Mouse (Mus musculus): ENCODE results near the gene Pcgf3. TPM values are rescaled to one million over a fixed set of nuclear protein-coding genes. Genes with fewer than 3 reads are reported as not detected.

Pcgf3 gene
- polyA plus RNA-seq, 1 experiment from 2014 or later: 24.0 TPM

GRCm38 (mm10) chr5:108450837-108451540, 10.0 kb upstream of the Pcgf3 start:
- WGBS: 84% methylated on average over 8 of the region's 8 CpGs
- H3K4me3 ChIP-seq: no peak overlapping the region
- H3K4me1 ChIP-seq (replicated peaks): no peaks in the 10 kb centered on the region; the same call in 1 of the 2 replicates
- no peak overlapping the region for H3K4me2 ChIP-seq
- no peaks in the 10 kb centered on the region for H3K36me3 ChIP-seq
- H3K9ac ChIP-seq: no peak overlapping the region
- no peaks in the 10 kb centered on the region for H3K9me3 ChIP-seq
- ATAC-seq (ENCODE audit: low FRiP score, low read depth): no peak
- H3K27ac ChIP-seq (replicated peaks): no peak overlapping the region
- H3K27me3 ChIP-seq: peaks cover 6% of the 10 kb centered on the region; the same call in 1 of the 2 replicates

GRCm38 (mm10) chr5:108451611-108452010, 9.4 kb upstream of the Pcgf3 start:
- Histone ChIP-seq H3K27me3 (peaks cover 6% of the 10 kb centered on the region; the same call in 1 of the 2 replicates), H3K4me2 (no peak overlapping the region), H3K9ac (no peak overlapping the region), H3K27ac (replicated peaks) (no peak overlapping the region), H3K4me1 (replicated peaks) (no peaks in the 10 kb centered on the region; the same call in 1 of the 2 replicates), H3K36me3 (no peaks in the 10 kb centered on the region), H3K9me3 (no peaks in the 10 kb centered on the region), H3K4me3 (no peak overlapping the region)
- ATAC-seq (ENCODE audit: low FRiP score, low read depth): no peak
- 85% methylated on average over 1 of the region's 1 CpGs for WGBS

- no peak for ATAC-seq (ENCODE audit: low FRiP score, low read depth)
- Histone ChIP-seq H3K4me3 (no peak overlapping the region), H3K9ac (no peak overlapping the region), H3K36me3 (no peaks in the 10 kb centered on the region), H3K4me1 (replicated peaks) (no peaks in the 10 kb centered on the region; the same call in 1 of the 2 replicates), H3K27ac (replicated peaks) (no peak overlapping the region), H3K27me3 (peaks cover 6% of the 10 kb centered on the region; the same call in 1 of the 2 replicates), H3K4me2 (no peak overlapping the region), H3K9me3 (no peaks in the 10 kb centered on the region)
- 96% methylated on average over 1 of the region's 1 CpGs for WGBS
These were observed 8.6 kb upstream of the Pcgf3 start for GRCm38 (mm10) chr5:108452422-108452821.

- H3K4me1 ChIP-seq (replicated peaks): no peaks in the 10 kb centered on the region
- H3K9me3 ChIP-seq: no peaks in the 10 kb centered on the region
- no peak overlapping the region for H3K4me2 ChIP-seq
- H3K27me3 ChIP-seq: peaks cover 15% of the 10 kb centered on the region; the same call in 1 of the 2 replicates
- H3K36me3 ChIP-seq: no peaks in the 10 kb centered on the region
- H3K9ac ChIP-seq: no peak overlapping the region
- H3K27ac ChIP-seq (replicated peaks): no peak overlapping the region
- 28% methylated on average over 3 of the region's 3 CpGs for WGBS
- no peak overlapping the region for H3K4me3 ChIP-seq
- ATAC-seq (ENCODE audit: low FRiP score, low read depth): no peak
These were observed 6.9 kb upstream of the Pcgf3 start for GRCm38 (mm10) chr5:108454094-108454493.

GRCm38 (mm10) chr5:108458706-108459105, 2.3 kb upstream of the Pcgf3 start:
- Histone ChIP-seq H3K4me1 (replicated peaks) (peaks cover 23% of the 10 kb centered on the region), H3K9ac (no peak overlapping the region), H3K36me3 (no peaks in the 10 kb centered on the region), H3K27ac (replicated peaks) (no peak overlapping the region), H3K4me2 (no peak overlapping the region), H3K4me3 (no peak overlapping the region), H3K27me3 (0 out of 2 replicates have a peak, but pooled peaks cover 10% of the 10 kb centered on the region), H3K9me3 (no peaks in the 10 kb centered on the region)
- no peak for ATAC-seq (ENCODE audit: low FRiP score, low read depth)
- 92% methylated on average over 2 of the region's 2 CpGs for WGBS

- 43% methylated on average over 6 of the region's 6 CpGs for WGBS
- Histone ChIP-seq H3K9me3 (no peaks in the 10 kb centered on the region), H3K27ac (replicated peaks) (no peak overlapping the region), H3K4me1 (replicated peaks) (peaks cover 37% of the 10 kb centered on the region), H3K36me3 (no peaks in the 10 kb centered on the region), H3K4me3 (peak overlapping the region; percentile 83), H3K9ac (peak overlapping the region; percentile 38), H3K4me2 (peak overlapping the region; percentile 94), H3K27me3 (0 out of 2 replicates have a peak, but pooled peaks cover 10% of the 10 kb centered on the region)
- no peak for ATAC-seq (ENCODE audit: low FRiP score, low read depth)
These were observed 571 bp upstream of the Pcgf3 start for GRCm38 (mm10) chr5:108460461-108460860.

- Histone ChIP-seq H3K27ac (replicated peaks) (peak overlapping the region; percentile 84; the same call in 1 of the 2 replicates), H3K4me1 (replicated peaks) (peaks cover 45% of the 10 kb centered on the region), H3K4me3 (peak overlapping the region; percentile 83), H3K9ac (peak overlapping the region; percentile 96), H3K36me3 (no peaks in the 10 kb centered on the region), H3K27me3 (0 out of 2 replicates have a peak, but pooled peaks cover 10% of the 10 kb centered on the region), H3K9me3 (no peaks in the 10 kb centered on the region), H3K4me2 (peak overlapping the region; percentile 94)
- WGBS: 42% methylated on average over 4 of the region's 4 CpGs
- no peak for ATAC-seq (ENCODE audit: low FRiP score, low read depth)
These were observed 1.4 kb downstream of the Pcgf3 start for GRCm38 (mm10) chr5:108462446-108462845.

GRCm38 (mm10) chr5:108465131-108465891, 4.3 kb downstream of the Pcgf3 start:
- no peaks in the 10 kb centered on the region for H3K36me3 ChIP-seq
- WGBS: 93% methylated on average over 6 of the region's 6 CpGs
- ATAC-seq (ENCODE audit: low FRiP score, low read depth): no peak
- H3K4me2 ChIP-seq: no peak overlapping the region
- no peak overlapping the region for H3K4me3 ChIP-seq
- peaks cover 45% of the 10 kb centered on the region for H3K4me1 ChIP-seq (replicated peaks)
- H3K9ac ChIP-seq: no peak overlapping the region
- H3K27ac ChIP-seq (replicated peaks): no peak overlapping the region
- no peaks in the 10 kb centered on the region for H3K27me3 ChIP-seq
- no peaks in the 10 kb centered on the region for H3K9me3 ChIP-seq

GRCm38 (mm10) chr5:108466647-108467046, 5.6 kb downstream of the Pcgf3 start:
- H3K27ac ChIP-seq (replicated peaks): no peak overlapping the region
- no peak overlapping the region for H3K4me2 ChIP-seq
- no peak overlapping the region for H3K9ac ChIP-seq
- no peaks in the 10 kb centered on the region for H3K9me3 ChIP-seq
- H3K36me3 ChIP-seq: no peaks in the 10 kb centered on the region
- ATAC-seq (ENCODE audit: low FRiP score, low read depth): no peak
- WGBS: 94% methylated on average over 1 of the region's 1 CpGs
- peaks cover 40% of the 10 kb centered on the region for H3K4me1 ChIP-seq (replicated peaks)
- H3K4me3 ChIP-seq: no peak overlapping the region
- no peaks in the 10 kb centered on the region for H3K27me3 ChIP-seq

GRCm38 (mm10) chr5:108469617-108470016, 8.6 kb downstream of the Pcgf3 start:
- WGBS: 69% methylated on average over 7 of the region's 7 CpGs
- H3K27ac ChIP-seq (replicated peaks): no peak overlapping the region
- H3K9me3 ChIP-seq: no peaks in the 10 kb centered on the region
- no peaks in the 10 kb centered on the region for H3K27me3 ChIP-seq
- H3K36me3 ChIP-seq: peaks cover 29% of the 10 kb centered on the region
- no peak for ATAC-seq (ENCODE audit: low FRiP score, low read depth)
- H3K4me2 ChIP-seq: no peak overlapping the region
- H3K4me1 ChIP-seq (replicated peaks): peaks cover 13% of the 10 kb centered on the region
- no peak overlapping the region for H3K4me3 ChIP-seq
- no peak overlapping the region for H3K9ac ChIP-seq

GRCm38 (mm10) chr5:108473737-108474136, 12.7 kb downstream of the Pcgf3 start:
- Histone ChIP-seq H3K4me1 (replicated peaks) (no peaks in the 10 kb centered on the region), H3K27ac (replicated peaks) (no peak overlapping the region), H3K36me3 (peaks cover 69% of the 10 kb centered on the region), H3K27me3 (no peaks in the 10 kb centered on the region), H3K4me3 (no peak overlapping the region), H3K4me2 (no peak overlapping the region), H3K9me3 (no peaks in the 10 kb centered on the region), H3K9ac (no peak overlapping the region)
- WGBS: 91% methylated on average over 4 of the region's 4 CpGs
- ATAC-seq (ENCODE audit: low FRiP score, low read depth): no peak

GRCm38 (mm10) chr5:108475977-108476376, 14.9 kb downstream of the Pcgf3 start:
- Histone ChIP-seq H3K4me2 (no peak overlapping the region), H3K27me3 (no peaks in the 10 kb centered on the region), H3K4me1 (replicated peaks) (no peaks in the 10 kb centered on the region), H3K36me3 (peaks cover 77% of the 10 kb centered on the region), H3K9me3 (no peaks in the 10 kb centered on the region), H3K27ac (replicated peaks) (no peak overlapping the region), H3K9ac (no peak overlapping the region), H3K4me3 (no peak overlapping the region)
- WGBS: 90% methylated on average over 3 of the region's 3 CpGs
- no peak for ATAC-seq (ENCODE audit: low FRiP score, low read depth)

Measured in hindbrain, embryonic 15.5 days (tissue).